Mouse (Mus musculus) frontal cortex, postnatal 14 days (tissue): ENCODE results near the gene Plcl2.

Source experiments
- DNase-seq, 2 experiments: peaks; one replicate each; pipeline ENCODE4 v3.0.0; 2022; ENCODE audit warnings: low spot score in 2 of 2

Gene Plcl2

DNA sequence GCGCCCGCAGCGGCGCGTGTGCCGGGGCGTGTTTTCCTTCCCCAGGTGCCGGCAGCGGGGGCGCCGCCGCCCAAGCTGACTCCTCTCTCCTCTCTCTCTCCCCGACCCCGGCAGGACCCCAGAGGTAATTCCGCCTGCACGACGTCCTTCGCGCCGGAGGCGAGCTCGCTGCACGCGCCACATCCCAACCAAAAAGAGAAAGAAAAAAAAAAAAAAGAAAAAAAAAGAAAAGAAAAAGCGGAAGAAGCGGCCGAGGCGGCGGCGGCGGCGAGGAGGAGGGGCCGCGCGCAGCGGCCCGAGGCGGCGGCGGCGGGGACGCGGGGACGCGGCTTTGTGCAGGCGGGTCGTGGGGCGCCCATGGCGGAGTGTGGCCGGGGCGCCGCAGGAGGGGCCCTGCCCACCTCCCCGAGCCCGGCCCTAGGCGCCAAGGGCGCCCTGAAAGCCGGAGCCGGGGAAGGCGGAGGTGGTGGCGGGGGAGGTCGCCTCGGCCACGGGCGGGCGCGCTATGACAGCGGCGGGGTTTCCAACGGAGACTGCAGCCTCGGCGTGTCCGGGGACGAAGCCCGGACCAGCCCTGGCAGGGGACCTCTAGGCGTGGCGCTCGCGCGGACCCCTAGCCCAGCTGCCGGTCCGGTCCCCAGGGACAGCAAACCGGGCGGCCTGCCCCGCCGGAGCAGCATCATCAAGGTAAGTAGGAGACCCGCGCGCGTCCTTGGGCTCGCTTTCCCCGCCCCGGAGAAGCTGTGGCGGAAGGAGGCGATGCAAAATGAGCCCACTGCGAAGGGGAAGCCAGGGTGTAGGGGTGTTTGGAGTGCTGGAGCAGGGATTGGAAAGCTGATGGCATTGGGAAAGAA is at the start of gene Plcl2:
Gene Plcl2, plus strand, starts transcription at position 153 of the 854 bp plus-strand sequence.
- peak; percentile 27 to 50 for DNase-seq

DNA sequence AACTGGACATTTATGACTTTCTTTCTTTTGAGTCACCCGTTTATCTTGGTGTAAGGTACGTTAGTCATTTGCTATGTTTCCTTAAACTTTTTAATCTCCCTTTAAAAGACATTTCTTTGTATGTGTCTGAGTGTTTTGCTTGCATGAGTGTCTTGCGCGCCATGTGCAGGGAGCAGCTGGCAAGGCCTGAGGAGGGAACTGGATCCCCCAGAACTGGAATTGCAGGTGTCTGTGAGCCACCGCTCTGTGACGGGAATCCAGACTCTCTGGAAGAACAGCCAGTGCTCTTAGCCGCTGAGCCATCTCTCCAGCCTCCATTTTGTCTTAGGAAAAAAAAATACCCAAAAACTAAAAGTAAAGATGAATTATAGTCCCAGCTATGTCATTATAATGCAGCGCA is 48.9 kb upstream of the Plcl2 start:
- no peak for DNase-seq

DNA sequence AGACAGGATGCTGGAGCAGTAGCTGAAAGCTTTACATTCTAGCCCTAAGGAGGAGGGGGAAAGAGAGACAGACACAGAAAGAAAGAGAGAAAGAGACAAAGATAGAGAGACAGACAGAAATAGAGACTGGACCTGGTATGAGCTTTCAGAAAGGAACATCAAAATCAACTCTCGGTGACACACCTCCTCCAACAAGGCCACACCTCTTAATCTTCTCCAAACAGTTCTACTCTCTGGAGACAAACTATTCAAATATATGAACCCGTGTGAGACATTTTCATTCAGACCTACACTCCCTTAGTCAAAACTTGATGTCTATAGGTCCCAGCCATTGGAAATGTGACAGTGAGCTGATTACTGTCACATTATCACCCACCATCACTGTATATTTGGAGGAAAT is 41.8 kb upstream of the Plcl2 start:
- DNase-seq, result no peak

- DNase-seq, result no peak
Observed at GRCm38 (mm10) chr17:50469126-50469525, 40.1 kb upstream of the Plcl2 start.

DNA sequence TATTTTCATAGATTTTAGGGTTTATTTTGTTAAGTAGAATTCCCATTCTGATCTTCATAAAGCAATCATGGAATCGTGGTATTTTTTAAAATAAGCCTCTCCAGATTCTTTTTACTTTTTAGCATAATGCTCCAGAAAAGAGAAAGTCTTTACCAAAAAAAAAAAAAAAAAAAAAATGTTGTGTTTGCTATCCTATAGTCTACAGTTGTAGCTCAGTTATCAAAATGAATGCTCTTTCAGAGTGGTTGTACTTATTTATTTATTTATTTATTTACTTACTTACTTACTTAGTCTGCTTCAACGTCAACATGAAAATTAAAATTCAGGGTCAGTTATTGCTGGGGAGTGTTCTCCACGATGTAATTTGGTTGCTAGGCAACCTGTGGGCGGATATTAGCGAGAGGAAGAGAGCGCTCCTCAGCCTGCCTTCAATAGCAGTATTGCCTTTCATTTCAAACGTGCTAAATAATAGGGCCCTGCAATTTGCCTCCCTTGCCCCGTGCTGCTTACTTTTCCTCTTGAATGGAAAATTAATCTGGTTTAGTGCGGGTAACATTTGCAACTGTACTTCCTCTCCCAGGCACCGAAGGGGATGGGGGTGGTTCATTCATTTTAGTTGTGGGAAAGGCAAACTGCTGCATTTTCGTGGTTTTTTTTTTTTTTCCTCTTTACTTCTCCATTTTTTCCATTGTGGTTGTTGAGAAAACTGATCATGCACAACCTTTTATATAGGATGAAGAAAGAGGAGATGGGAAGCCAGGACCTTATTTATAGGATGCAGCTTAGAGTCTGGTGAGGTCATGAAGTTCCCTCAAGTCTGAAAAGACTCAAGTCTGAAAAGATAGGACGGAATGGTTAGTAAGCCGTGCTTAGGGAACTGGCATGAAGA is 39.4 kb upstream of the Plcl2 start:
- DNase-seq, result peak; percentile 22 to 28

DNA sequence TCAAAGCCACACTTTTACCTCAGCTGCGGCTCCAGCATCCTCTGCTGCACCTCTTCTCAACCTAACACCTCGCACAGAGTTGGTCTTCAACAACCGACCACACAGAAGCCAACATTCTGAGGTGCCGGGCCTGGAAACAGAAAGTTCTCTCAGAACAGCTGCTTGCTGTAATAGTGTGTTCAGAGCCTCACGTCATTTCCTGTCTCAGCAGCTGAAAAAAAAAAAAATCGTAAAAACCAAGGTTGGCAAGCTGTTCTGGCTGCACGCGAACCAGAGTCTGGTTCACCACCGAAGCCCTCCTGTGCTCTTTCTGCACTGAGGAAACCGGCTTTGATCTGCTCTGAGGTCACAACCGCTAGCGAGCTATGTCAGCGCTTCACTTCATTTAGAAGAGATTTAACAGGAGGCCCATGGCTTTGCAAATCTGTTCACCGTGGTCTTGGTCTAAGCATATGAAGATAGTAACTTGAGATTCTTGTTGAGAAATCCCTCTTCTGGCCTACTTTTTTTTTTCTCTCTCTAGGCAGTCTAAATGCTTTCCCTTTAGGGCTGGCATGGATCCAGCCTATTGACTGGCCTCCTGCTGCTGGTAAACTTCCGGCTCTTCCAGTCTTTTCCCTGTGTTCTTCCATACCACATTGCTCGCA is 38.6 kb upstream of the Plcl2 start:
- DNase-seq, result peak in 1 of 2 experiments; percentile 25

DNA sequence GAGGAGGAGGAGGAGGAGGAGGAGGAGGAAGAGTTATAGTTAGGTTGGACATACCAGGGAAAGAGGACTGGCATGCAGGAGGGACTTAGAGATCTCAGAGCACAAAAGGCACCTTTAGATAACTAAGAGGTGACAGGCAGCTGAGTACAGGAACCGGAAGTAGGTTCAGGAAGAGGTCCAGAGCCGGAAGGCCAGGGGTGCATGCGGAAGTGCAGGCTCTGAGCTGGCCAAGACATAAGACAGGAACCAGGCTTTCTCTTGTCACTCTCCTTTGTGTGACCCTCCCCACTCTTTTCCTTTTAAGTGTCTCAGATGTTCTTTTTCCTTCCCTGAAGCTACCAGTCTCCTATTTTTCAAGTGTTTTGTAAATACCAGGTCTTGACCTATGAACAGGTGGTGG is 38.0 kb upstream of the Plcl2 start:
- DNase-seq, result no peak

DNA sequence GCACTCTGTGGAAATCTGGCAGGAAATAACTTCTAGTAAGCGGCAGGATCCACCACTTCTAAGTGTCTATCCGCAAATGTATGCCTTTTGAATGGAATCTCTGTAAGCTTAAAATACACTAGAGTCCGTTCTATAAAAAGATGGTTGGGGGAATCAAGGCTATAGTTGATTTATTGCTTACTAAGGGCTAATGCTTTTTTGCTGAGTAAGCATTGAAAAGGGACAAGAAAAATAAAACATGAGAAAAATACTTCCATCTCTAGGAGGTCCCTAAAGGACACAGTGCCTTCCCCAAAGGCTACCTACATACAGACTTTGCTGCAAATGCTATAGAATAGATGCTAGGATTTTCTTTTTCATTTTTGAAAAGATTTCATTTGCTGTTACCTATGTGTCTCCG is 31.9 kb upstream of the Plcl2 start:
- DNase-seq, result no peak

- DNase-seq, result no peak
Observed at GRCm38 (mm10) chr17:50480867-50481266, 28.3 kb upstream of the Plcl2 start.

DNA sequence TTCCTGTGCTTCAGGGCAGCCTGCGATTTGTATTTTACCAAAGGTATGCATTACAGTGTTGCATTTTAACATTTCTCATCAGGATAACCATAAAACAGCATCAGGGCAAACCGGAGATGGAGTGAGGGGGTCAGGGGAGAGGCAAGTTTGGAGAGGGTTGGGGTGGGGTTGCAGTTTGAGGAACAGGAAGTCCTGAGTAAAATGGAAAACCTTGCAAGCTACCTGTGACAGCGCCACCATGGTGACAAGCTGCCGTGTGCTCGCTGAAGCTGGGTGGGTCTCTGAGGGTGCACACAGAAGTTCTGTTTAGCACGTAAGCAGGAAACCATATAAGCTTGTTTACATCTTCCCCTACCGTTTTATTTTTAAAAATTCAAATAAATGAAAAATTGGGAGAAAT is 25.5 kb upstream of the Plcl2 start:
- DNase-seq, result no peak

- DNase-seq, result no peak
Observed at GRCm38 (mm10) chr17:50484981-50485380, 24.2 kb upstream of the Plcl2 start.

- DNase-seq, result no peak
Observed at GRCm38 (mm10) chr17:50487058-50487618, 22.1 kb upstream of the Plcl2 start.

DNA sequence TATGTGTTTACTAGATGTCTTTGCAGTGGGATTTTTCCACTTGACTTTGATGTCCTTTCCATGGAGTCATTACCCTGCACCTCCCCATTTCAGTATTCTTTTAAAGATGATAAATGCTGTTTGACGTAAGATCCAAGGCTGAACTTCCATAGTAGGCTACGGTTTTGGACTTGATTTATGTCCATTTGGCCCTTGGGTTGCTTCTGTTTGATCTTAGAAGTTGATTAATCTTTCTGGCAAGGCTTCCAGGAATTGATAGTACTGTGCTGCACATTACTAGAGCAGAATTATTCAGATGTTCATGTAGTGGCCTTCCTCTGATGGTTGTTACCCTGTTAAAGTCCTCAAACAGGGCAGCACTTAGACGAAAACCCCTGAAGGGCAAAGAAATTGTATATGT is 21.5 kb upstream of the Plcl2 start:
- DNase-seq, result no peak

- DNase-seq, result no peak
Observed at GRCm38 (mm10) chr17:50488406-50488805, 20.8 kb upstream of the Plcl2 start.

DNA sequence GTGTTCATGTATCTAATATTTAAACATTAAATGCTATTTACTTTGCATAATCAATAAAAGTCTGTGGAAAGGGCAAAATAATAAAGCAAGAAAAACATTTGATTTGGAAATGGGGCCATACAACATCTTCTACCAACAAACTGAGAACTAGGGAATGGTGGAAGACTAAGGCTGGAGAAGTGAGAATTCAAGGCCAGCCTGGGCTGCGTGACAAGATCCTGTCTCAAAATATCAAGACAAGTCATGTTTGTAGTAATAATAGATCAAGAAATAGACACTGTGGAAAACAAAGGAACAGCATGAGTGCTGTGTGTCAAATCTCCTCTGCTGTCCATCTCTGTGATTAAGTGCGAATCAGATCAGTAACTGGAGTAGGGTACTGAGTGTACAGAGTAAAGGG is 20.3 kb upstream of the Plcl2 start:
- DNase-seq, result no peak

DNA sequence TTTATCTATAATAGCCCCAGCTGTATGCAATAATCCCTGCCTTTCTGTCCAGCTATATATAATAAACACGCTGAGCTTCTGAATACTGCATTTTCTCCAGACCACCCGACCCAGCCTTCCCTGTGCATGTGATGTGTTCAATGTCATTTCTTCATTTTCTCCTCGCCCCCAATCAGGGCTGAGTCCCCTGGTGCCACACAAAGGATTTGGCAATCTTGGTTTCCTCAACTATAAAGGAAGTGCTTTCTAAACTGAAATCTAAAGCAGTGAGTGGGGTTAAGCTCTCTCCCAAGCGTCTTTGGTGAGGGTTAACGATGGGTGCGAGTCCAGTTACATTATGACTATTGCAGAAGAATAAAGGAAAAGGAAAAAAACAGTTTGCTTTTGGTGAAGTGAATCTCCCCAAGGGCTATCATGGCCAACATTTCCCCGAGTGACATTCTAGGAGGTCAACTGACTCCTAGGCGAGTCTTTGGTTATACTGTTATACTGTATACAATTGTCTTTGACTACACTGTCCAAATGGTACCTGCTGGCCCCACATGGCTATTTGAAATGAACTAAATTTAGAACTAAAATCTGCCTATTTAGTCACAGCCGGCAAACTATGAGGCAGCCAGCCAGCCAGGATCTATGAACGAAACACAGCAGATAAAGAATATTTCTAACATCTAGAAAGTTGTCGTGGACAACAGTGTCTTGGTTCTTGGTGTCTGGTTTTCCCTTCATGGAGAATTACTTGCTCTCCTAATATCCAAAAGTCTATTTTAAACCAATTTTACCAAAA is 18.4 kb upstream of the Plcl2 start:
- DNase-seq, result no peak

DNA sequence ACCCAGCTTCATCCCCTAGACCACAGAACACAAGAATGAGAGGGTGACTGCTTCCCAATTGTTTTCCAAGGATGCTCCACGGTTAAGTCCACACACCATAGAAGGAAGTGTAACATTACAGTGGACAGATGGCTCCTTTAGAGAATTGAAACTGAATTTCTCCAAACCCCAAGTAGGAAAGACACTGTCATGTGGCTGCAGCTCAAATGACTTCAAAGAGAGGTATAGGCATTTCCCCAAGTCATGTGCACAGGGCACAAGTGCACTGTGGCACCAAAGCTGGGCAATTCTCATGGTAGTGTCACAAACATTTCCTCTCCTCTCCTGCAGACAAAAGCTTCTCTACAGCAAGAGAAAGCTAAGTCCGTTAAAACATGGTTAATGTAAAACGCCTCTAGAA is 17.7 kb upstream of the Plcl2 start:
- no peak for DNase-seq

DNA sequence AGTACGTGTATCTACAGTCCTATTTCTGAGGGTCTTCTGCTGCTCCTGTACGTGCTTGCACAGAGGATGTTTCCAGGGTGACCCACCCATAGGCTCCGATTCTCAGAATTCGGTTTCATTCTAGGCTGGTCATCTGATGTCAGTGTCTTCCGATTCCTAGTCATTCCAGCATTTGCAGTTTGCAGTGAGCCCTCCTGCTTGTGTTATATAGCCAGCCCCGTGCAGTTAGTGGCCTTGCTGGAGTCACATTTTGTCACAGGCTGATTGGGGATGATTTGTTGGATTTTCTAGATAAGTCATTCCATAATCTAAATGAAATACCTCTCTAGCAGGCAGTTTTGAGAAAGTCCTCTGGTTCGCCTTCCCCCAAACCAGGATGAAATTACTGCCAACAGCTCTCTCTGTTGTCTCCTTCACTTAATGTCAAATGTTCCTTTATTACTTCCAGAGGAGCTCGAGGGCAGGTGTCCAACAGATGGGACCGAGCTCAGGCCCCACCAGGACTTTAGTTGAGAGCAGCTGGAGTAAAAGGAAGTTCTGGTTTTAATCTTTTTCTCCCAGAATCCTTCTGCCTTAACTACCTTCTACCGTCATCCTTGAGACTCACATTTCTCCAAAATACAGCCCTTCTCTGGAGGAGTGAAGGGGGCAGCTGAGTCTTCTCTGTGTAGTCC is 13.8 kb upstream of the Plcl2 start:
- DNase-seq, result no peak

DNA sequence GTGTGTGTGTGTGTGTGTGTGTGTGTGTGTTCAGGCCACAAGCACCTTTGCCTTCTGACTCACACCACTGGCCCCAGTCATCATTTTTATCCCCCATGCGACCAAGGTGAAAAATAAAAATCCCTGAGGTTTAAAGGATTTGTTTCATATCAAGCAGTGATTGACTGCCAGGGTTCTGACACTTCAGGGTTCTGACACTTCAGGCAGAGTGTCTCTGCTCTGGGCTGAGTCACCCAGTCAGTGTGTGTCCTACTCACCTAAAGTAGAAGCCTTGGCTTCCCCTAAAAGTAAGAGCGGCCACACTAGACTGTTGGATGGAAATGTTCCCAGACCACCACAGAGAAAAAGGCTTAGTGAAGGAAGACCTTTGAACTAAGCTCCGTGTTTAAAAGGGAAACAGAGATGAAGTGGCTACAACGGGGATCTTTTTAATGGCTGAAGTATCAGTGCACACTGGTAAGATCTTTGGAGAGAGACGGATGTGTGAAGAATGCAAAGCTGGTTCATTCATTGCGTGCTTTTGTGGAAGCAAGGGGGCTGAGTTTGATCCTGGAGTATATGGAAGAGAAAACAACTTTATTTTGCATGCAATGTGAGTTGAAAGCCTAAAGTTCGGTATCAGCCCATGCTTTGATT is 11.0 kb upstream of the Plcl2 start:
- no peak for DNase-seq
